Mouse (Mus musculus) ZHBTc4 (cell line): Measurements from ENCODE around the gene Arhgef10l.

Source experiments
- DNase-seq: peaks from one replicate; pipeline ENCODE4 v3.0.0-alpha.2; 2011; ENCODE audit warnings: low read depth, low spot score

Gene Arhgef10l

DNA sequence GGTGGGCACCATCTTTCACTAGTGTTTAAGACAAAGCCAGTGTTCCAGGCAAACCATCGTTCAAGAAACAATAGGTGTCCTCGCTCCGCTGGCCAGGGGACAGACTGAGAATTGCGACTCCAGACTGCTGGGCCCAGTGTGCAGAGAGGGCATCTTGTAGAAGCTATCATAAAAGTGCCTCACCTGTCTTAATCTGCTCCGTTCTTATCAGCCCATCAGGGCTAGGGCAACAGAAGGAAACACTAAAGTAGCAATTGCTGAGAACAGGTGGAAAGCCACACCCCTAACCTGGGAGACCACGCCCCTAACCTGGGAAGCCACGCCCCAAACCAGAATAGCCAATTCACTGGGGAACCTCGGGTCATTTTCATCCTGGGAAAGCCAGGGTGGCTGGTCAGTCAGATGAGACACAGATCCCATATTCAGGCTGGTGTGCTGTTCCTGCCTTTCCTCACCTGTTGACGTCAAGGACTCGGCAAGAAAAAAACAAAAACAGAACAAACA is 140.1 kb downstream of the Arhgef10l start:
- DNase-seq = peak; percentile 61

DNA sequence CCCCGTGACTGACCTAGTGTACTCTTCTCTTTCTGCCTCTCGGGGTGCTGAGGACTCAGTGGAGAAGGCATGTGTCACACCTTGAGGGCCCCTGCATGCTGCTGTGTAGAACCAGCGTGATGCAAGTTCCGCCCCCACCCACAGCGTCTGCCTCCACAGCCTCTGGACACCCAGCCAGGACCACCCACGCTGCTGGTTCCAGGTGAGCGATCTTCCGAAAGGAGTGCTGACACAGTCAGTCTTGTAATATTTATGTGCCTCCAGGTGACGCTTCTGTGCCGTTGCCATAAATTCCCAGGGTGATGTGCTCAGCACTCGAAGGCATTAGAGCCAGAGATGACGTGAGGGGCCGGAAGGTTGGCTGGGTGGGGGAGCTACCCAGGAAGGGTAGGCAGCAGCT is 140.9 kb downstream of the Arhgef10l start:
- no peak for DNase-seq

DNA sequence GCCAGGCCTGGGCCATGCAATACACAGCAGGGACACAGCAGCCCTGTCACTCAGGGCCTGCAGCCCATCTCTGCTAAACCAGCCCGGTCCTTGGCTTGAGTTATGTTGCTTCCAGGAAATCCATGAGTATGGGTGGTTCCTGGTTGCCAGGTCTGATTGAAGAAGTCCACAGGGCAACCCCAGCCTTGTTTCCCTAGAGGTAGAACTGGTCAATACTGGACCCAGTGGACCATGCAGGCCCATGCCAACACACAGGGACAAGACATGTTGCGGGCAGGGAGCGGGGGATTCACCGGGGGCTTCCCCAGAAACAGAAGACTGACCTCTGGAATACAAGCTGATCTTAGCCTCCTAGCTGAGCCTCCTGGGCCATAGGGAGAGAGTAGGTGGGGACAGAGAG is 142.9 kb downstream of the Arhgef10l start:
- DNase-seq = no peak

DNA sequence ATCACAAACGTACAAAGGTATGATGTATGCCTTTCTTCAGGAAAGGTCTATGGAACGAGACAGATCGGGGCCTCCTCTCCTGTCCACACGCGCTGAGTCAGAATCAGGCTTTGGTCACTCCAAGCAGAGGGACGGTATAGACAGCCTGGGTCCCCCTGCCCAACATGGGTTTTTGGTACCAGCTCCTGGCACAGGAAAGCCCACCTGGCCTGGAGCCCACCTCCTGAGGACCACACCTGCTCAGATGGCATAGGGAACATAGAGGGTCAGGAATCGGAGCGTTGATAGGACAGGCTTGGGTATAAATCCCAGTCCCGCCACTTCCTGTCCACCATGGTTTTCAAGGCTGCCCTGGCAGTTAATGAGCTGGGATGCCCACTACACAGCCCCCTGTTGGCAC is 145.1 kb downstream of the Arhgef10l start:
- no peak for DNase-seq

DNA sequence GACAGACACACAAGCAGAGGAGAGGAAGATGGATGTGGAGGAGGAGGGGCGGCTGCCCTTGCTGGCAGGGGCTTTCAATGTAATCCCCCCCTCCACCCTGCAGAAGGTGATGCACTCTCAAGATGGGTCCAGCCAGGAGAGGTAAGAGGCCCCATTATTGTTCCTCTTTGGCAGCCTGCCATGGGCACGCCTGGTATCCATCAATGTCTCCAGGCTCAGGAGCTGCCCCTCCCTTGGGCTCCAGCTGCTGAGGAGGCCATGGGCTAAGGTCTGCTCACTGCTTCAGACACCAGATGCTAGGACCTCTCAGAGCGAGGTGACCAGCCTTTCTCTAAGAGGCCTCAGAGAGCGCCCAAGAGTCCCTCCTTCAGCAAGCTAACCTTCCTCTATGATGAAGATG is 152.0 kb downstream of the Arhgef10l start:
- DNase-seq = no peak

DNA sequence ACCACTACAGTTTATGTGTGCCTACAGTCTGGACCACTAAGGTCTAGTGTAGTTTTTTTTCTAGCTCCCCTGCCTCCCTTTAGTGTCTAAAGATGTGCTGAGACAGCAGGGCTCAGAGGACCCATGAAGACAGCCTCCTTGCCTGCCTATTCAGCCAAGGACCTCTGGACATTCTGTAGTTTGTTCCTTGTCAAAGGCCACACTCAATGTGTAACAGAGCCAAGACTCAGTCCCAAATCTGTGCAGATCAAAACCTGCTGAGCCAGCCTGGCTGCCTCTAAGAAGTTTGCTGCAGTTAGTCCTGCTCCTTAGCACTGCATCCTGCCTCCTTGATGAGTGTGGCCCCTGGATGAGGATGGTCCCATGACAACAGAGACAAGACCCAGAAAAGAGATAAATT is 156.0 kb downstream of the Arhgef10l start:
- DNase-seq = no peak

DNA sequence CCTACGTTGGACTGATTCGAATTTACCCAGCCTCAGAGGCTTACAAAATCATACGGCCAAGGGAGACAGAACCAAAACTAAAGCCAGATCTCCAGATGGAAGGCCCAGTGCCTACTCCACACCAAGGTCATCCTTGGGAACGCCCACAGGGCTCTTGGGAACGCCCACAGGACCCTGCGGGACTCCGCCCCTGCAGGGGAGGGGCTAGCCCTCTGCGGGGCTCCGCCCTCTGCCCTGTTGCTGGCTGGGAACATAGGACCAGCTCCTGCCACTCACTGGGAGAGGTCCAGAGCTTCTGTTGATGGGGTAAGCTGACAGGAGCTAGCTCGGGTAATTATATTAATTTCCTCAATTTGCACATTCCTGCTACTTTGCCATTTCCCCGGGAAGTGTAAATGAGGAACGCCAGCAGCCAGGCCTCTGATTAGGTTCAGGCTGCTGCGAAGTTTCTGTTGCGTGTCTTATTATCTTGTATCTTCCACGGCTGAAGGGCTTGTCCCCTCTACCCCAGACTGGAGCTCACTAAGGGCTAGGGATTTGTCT is 158.6 kb downstream of the Arhgef10l start:
- DNase-seq = peak; percentile 94

DNA sequence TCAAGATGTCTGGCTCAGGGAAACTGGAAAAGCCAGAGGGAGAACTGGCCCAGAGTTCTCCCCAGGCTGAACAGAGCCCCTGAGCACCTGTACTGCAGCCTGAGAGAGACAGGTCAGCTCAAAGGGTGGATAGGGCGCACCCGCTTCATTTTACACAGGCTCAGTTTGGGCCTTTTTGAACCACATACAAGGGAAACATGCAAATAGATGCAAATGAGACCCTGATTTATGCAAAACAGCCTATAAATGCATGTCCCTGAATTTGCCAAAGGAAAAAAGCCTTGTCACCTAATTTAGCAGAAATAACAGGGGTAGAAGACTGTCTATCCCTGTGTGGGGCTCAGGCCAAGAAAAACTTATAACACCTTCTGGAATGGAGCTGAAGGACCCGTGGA is 160.2 kb downstream of the Arhgef10l start:
- DNase-seq = no peak

DNA sequence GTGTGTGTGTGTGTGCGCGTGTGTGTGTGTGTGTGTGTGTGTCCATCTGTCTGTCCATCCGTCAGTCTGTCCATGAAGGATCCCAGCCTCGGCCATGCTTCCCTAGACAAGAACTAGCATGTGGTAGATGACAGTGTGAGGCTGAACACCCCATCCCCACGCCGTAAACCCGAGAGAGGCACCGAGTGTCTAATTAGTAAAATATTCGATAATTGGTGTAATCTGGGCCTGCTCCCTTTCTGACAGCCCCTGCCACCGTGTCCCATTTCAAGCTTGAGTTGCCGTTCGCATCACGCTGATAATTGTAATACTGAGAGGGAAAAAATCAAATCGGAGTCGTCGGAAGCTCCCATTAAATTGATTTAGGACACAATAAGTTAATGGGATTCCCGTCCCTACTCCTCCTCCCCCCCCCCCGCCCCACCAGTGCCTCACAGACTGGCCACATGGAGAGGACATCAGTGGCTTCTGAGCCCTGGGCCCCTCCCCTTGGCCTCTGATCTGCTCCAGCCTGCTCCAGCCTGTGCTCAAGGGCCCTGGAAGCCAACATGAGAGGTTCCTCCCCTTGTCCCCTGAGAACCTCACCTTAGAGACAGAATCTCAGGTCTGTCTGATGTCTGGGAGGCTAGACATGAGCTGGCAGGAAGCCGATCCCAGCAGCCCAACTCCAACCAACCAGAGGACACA is 160.7 kb downstream of the Arhgef10l start:
- no peak for DNase-seq

DNA sequence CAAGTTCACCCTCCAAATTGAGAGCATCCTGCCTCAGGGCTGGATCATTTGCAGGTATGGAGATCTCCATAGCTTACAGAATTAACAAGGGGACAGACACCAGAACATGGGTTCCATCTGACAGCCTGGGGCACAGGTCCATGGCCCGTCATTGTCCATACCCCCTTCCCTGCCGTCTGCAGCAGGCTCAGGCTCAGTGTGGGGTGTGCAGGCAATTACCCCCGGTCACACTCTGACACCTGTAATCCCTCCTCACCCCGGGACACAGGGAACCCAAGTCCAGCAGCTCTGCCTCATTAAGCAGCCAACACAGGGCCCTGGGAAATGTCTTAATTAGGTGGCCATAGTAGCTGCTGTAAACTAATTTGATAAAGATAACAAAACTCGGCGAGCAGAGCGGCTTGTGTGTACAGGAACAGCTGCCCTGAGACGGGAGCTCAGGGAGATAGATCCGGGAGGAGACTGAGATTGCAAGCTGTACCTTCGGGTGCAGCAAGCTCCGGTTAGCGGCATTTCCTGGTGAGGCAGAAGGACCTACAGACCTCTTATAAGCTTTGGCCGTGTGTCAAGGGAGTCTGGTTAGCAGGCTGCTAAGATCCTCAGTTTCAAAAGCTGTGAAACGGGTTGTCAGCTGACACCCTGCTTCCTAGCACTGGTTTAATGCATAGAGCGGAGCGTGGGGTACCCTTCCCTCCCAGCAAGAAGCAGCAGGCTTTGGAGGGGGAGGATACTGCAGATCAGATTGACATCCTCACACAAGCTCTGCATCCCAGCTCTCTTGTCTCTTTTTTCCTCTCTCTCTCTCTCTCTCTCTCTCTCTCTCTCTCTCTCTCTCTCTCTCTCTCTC is 161.5 kb downstream of the Arhgef10l start:
- DNase-seq = no peak

DNA sequence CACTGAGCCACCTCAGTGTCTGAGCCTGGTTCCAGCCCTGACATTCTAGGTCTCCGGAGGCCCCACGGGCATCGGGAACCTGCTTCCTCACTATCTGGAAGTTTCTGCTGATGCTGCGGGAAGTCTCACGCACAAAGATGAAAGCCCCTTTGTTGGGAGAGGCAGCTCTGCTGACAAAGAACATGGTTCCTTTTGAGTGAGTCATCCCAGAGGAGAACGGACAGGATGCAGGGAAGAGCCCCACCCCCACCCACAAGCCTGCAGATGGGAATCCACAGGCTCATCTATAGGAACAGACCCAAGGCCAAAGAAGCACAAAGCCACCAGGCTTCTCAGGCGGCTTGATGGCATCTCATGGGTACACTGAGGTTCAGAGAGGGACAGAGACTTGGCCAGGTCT is 165.0 kb downstream of the Arhgef10l start:
- peak; percentile 39 for DNase-seq

DNA sequence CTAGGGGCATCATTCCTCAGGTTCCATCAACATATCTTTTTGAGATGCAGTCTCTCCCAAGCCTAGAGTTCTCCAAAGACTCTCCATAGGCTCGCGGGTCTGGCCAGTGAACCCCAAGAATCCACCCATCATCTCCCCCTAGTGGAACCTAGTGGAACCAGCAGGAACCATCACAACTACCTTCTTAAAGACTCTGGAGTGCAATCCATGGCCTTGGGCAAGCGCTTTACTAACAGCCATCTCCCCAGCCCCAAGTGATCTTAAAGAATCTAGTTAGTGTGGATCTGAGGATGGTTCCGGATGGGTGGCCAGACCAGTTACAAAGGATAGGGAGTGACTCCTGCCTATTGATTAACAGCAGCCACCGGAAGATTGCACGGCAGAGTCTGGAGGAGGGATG is 166.2 kb downstream of the Arhgef10l start:
- DNase-seq = peak; percentile 77

DNA sequence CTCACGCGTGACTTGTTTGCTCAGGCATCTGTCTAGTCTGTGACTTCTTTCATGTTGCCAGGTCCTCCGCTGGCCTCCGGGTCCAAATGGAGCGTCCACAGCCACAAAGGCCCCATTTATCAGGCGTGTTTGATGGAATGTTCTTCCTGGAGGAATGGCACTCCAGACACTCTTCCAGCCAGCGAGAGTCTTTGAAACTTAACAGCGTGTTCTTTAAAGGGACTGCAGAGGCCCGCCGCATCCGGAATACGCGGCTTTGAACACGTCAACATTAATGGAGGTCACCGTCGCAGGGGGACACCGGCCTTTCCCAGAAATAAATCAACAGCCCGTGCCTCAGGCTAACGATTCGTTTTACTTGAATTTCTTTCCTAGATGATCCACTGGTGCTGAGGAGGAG is 168.6 kb downstream of the Arhgef10l start:
- DNase-seq = no peak

DNA sequence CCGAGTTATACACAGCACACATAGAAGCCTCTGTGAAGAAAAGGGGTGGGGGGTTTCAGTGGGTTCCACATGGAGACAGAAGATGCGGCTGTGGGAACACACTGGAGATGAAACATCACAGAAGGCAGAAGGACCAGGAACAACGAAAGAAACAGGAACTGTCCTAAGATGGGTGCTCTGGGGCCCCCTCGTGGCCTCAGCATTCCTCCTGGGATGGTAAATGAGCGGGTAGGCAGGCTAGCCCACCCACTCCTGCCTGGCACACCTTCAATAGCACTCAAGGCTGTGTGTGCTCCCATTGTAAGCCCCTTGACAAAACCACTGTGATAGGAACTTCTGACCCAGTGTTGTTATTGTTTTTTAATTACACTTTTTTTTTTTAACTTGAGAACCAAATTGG is 174.3 kb downstream of the Arhgef10l start:
- peak; percentile 55 for DNase-seq

DNA sequence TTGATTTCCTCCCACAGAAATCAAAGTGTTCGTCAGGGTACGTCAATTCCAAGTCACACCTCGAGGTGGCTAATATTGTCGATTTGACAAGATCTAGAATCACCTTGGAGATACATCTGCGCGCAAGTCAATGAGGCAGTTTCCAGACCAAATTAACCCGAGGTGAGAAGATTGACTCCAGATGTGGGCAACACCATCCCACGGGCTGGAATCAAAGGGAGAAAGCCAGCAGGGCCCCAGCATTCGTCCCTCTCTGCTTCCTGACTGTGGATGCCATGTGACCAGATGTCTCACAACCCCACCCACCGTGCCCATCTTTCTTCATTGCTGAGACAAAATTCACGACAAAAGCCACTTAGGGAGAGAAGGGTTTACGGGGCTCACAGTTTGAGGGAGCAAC is 180.4 kb downstream of the Arhgef10l start:
- DNase-seq = no peak

DNA sequence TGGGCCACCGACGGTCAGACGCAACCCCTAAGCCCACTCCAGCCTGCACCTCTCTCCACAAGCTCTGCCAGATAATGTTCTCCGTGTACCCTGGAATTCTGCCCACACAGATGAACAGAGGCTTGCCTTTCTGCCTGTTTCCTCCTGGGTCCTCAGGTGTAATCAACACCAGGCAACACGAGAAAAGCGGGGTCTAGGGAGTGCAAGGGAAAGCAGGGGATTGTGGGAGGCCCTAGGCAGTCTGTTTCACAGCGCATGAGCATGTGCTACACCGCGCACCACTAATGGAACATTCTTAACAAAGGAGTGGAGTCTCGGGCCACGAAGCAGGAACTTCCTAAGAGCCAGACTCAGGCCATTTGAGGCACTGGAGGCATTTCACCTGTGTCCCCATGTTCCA is 182.7 kb downstream of the Arhgef10l start:
- no peak for DNase-seq

DNA sequence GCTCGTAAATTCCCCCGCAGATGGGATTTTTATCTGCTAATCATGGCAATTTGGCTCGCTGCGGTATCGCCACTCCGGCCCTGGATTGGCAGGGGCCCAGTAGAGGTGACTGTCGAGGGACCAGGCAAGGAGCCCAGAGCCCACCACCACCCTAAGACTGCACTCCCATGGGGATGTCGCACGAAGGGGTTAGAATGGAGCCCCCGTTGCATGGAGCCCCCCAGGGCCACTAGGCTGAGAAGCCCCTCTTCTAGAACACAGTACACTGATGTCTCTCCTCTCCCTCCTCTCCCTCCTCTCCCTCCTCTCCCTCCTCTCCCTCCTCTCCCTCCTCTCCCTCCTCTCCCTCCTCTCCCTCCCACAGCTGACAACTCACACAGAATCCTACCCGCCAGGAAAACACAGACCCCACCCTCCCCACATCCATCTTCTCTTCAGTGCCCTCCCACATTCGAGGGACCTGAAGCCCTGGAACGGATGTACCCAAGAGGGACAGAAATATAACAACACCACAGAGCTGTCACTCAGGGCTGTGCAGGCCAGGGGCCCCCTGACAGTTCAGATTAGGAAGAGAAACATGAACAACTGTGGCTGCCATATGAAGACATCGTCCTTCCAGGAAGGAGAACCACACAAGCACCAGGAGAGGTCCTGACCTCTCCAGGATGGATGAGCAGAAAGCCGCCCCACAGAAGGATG is 185.3 kb downstream of the Arhgef10l start:
- no peak for DNase-seq

DNA sequence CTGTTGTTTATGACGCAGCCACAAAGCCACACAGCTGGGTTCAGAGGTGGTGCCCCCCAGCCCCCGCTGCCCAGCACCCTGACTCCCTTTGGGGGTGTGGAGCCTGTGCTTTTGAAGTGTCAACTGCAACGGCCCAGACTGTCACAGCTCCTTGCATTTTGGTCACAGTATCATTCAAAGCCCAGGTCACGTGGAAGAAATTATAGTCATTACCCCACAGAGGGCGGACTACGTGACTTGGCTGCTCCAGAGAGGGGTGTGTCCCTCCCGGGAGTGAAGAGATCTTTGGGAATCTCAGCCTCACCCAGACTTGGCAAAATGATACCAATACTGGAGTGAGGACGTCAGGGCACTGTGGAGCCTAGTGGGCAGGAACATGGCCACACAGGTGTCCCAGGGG is 190.6 kb downstream of the Arhgef10l start:
- DNase-seq = no peak

DNA sequence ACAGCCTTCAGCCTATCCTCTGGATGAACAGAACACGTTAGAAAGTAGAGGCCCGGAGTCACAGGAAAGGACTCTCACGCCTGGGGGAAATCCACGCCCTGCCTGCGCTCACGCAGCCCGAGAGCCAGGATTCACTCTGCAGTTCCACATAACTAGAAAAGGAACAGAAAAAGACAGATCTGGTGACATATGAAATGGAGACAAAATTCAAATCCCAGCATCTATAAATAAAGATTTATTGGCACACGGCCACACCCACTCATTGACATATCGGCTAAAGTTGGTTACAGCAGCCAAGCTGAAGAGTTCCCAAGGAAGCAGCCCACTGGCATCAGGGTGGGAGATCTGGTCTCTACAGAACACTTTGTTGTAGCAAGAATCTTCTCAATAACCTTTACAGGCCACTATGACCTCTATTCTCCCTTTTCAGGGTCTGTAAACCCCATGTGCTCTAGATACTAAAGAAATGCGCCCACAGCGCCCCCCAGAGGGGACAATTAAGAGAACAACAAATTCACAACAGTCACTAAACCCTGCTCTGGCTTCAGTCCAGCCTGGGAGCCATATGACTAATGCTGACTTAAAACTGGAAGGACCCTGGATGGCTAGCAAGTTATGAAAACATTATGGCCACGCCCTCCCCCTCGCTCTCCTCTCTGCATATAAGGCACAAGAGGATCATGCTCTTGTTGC is 195.9 kb downstream of the Arhgef10l start:
- peak; percentile 64 for DNase-seq

DNA sequence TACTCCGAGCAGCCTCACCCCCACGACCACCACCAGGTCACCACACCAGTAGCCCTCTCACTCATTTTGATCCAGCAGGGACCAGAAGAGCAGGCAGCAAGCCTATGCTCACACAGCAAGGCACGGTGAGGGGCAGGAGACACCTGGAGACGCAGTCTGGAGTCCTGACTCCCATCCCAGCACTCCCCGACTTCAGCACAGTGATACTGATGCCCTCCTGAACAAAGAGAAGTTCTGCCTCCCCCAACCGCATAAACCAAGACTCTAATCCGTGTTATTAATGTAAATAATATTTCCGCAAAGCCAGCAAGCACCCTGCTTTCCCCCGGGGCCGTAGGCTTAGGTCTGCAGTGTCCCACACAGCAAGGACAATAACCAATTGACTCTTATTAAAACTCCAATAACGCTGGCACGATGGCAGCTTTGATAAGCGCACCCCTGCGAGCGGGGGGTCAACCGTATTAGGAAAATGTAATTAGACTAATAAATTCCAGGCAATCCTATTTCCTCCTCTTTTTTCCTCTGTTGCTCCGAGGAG is 198.5 kb downstream of the Arhgef10l start:
- DNase-seq = no peak
